Mouse (Mus musculus) duodenum, adult 2 months (tissue): ENCODE data around the gene Fmnl3. TPM values are rescaled to one million over a fixed set of nuclear protein-coding genes. Genes with fewer than 3 reads are reported as not detected.

Experiments used
- polyA plus RNA-seq: library from polyadenylated mRNA; depleted of rRNA; stranded (reverse); fragments of >200 nt; gene quantifications from 2 replicates; pipeline ENCODE4 v1.2.3, GENCODE M21; 2012; ENCODE audit warnings: low replicate concordance; rRNA removed

Fmnl3 gene
- 4.0 and 4.1 TPM in 2 replicates for polyA plus RNA-seq

DNA sequence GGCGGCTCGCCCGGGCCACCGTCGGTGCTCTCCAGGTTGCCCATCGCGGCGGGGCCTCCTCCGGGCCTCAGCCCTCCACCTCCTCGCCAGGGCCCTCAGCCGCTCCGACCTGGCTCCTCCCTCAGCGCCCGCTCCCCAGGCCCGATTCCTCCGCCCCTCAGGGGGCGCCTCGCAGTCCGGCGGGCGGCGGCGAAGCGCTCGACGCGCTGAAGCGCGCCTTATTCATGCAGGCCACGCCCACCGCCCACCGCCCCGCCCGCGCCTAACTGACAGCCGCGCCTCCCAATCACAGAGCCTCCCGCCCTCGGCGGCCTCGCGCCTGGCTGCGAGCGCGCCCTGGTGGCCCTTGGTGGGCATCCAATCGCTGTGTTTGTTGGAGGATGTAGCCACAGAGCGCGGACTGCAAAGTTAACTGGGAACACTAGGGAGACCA is at the start of gene Fmnl3:
Fmnl3 (minus strand) TSS at position 224 of the 433 bp plus-strand sequence.

DNA sequence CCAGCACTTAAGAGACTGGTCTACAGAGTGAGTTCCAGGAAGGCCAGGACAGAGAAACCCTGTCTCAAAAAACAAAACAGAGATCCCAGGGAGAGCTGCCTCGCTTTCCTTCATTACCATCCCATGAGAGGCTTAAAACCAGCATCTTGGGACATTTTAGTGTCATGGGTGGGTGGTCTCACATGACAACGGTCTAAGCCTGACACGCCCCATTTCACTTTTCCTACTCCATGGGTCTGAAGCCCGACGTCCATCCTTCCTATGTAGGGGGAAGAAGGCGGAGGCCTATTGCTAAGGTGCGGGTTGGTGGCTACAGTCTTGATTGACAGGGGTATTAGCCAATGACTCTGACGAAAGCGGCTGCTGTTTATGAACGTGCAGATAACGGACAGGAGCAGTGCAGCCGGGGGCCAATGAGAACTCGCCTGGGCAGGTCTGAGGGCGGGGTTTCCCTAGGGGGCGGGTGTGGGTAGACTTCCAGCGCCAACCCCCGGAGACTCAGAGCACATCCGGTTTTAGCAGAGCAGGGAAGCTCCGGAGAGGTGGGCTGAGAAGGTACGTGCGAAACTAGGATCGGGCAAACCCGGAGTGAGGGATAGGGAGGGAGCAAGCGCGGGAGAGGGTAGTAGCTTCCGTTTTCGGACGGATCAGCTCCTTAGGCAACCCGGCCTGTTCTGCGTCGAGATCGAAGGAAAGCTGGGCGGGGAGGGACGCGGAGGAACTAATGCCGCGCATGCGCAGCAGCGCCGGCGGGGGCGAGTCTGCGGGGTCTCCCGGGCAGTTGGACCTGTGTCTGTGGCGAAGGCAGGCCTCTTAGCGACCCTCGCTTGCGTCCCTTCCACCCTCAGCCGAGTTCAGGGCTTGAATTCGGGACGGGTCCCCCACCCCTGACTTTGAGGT is 22.5 kb upstream of the Fmnl3 start, which contains the start of gene Tmbim6:
Tmbim6 (plus strand) TSS at position 397 of the 900 bp plus-strand sequence.

DNA sequence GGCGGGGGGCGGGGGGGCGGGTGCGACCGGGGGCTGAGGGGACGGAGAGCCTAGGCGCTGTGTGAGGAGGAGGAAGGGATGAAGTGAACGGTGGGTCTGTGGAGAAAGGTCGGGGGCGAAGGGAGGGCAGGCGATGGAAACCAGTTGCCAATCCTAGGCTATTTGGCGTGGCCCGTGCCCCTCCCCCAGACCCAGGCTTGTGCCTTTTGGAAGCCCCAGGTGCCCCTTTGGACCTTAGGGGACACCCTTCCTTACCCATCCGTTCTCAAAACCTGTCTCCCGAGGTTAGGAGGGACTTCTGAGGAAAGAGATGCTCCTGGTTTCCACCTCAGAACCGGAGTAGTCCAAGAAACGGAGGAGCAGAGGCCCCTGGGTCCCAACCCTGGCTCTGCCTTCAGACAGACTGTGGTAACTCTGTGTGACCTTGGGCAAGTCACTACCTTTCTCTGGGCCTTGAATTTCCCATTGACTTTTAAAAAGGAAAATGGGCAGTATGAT is 74.7 kb downstream of the Fmnl3 start, which contains the start of gene Fam186b:
Fam186b (minus strand) TSS at position 405 of the 498 bp plus-strand sequence.

DNA sequence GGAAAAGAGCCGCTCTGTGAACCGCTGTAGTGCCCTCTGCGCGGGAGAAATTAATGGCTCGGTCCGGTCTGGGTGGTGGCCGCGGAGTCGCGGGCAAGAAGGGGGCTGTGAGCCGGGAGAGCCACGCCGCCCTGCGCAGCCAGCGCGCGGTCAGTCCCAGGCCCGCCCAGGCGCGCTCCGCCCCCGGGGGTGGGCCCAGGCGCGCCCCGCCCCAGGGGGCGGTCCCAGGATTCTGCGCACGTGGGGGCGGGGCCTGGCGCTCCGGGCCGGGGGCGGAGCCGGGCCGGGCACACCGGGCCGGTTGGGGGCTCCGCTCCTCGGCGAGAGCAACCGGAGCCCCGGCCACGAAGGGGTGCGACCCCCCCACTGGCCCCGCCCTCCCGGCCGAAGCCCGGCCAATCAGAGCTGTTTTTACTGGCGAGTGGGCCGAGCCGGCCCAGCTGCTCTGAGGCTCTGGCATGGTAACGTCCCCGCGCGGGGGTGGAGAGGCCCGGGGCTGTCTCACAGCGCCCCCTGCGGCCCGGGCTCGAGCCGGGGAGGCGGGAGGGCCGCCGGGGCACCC is 75.4 kb downstream of the Fmnl3 start, which contains the start of gene Prpf40b:
Prpf40b (plus strand) TSS at position 275 of the 562 bp plus-strand sequence.

Other genes starting within 250 kb of the Fmnl3 start
- gene Spats2, start 244.6 kb downstream of the Fmnl3 start, polyA plus RNA-seq: 2.8 and 3.3 TPM in 2 replicates
- 1.6 and 2.1 TPM in 2 replicates for gene Kcnh3, start 145.6 kb downstream of the Fmnl3 start, polyA plus RNA-seq
- gene Mcrs1, start 118.5 kb downstream of the Fmnl3 start, polyA plus RNA-seq: 68.4 and 84.4 TPM in 2 replicates
- gene Prpf40b, start 75.4 kb downstream of the Fmnl3 start, polyA plus RNA-seq: 17.7 and 23.6 TPM in 2 replicates
- not detected in 2 replicates for gene Fam186b, start 74.6 kb downstream of the Fmnl3 start, polyA plus RNA-seq
- 1,234 and 2,200 TPM in 2 replicates for gene Tmbim6, start 22.4 kb upstream of the Fmnl3 start, polyA plus RNA-seq
- 2.8 and 4.9 TPM in 2 replicates for gene Nckap5l, start 87.3 kb upstream of the Fmnl3 start, polyA plus RNA-seq
- gene Bcdin3d, start 104.2 kb upstream of the Fmnl3 start, polyA plus RNA-seq: 3.6 and 6.0 TPM in 2 replicates
- gene Faim2, start 157.7 kb upstream of the Fmnl3 start, polyA plus RNA-seq: 0.84 and 1.6 TPM in 2 replicates
- gene Aqp2, start 208.6 kb upstream of the Fmnl3 start, polyA plus RNA-seq: 0.22 TPM in 1 of 2 replicates, not detected in the other
- gene Aqp5, start 220.3 kb upstream of the Fmnl3 start, polyA plus RNA-seq: 0.12 and 106 TPM in 2 replicates
- not detected in 2 replicates for gene Aqp6, start 230.9 kb upstream of the Fmnl3 start, polyA plus RNA-seq